Mouse (Mus musculus) bone marrow, adult 2 months (tissue): ENCODE results near the gene Psma4.
A peak's percentile ranks its signal among the peaks of the same experiment; 100 is the strongest.

Experiments used
- CTCF ChIP-seq: fragments of 200-500 bp; IDR thresholded peaks from 2 replicates; pipeline ENCODE4 v1.5.1; 2011; ENCODE audit warnings: low read length, control low read depth; ENCODE audit not compliant: control insufficient read depth, insufficient read depth
- POLR2A ChIP-seq: fragments of 200-500 bp; IDR thresholded peaks from 2 replicates; pipeline ENCODE4 v1.6.1; 2011; ENCODE audit warnings: low read depth, mild to moderate bottlenecking, control low read depth, low read length, borderline replicate concordance; ENCODE audit not compliant: control insufficient read depth

- TF ChIP-seq POLR2A (peak; percentile 81; the same call in 1 of the 2 replicates), CTCF (no peak)
Observed at GRCm38 (mm10) chr9:54950575-54951321, at the start of gene Psma4, which contains the start of gene AY074887.
